Mouse (Mus musculus): ENCODE results near the gene Slc28a1. TPM values are rescaled to one million over a fixed set of nuclear protein-coding genes. Genes with fewer than 3 reads are reported as not detected.

Gene Slc28a1
- polyA plus RNA-seq, 1 experiment from 2014 or later = not detected

GRCm38 (mm10) chr7:81105525-81105924, 9.1 kb upstream of the Slc28a1 start:
- peaks cover 12% of the 10 kb centered on the region for H3K4me1 ChIP-seq
- DNase-seq (ENCODE audit: low spot score) = no peak
- H3K27ac ChIP-seq = no peak overlapping the region
- no peaks in the 10 kb centered on the region for H3K27me3 ChIP-seq (ENCODE audit: low read depth, poor library complexity, severe bottlenecking)
- no peak overlapping the region for H3K4me3 ChIP-seq
- H3K36me3 ChIP-seq = no peaks in the 10 kb centered on the region
- WGBS = 70% methylated on average over 4 of the region's 4 CpGs
- no peaks in the 10 kb centered on the region for H3K9me3 ChIP-seq (replicated peaks)

- Histone ChIP-seq H3K27me3 (ENCODE audit: low read depth, poor library complexity, severe bottlenecking) (no peaks in the 10 kb centered on the region), H3K4me3 (no peak overlapping the region), H3K9me3 (replicated peaks) (no peaks in the 10 kb centered on the region), H3K36me3 (no peaks in the 10 kb centered on the region), H3K27ac (no peak overlapping the region), H3K4me1 (peaks cover 12% of the 10 kb centered on the region)
- DNase-seq (ENCODE audit: low spot score) = no peak
- 90% methylated on average over 5 of the region's 5 CpGs for WGBS
Measured at GRCm38 (mm10) chr7:81108226-81108625, 6.4 kb upstream of the Slc28a1 start.

GRCm38 (mm10) chr7:81109717-81110651, 4.6 kb upstream of the Slc28a1 start:
- Histone ChIP-seq H3K27ac (no peak overlapping the region), H3K4me3 (no peak overlapping the region), H3K36me3 (no peaks in the 10 kb centered on the region), H3K9me3 (replicated peaks) (no peaks in the 10 kb centered on the region), H3K27me3 (ENCODE audit: low read depth, poor library complexity, severe bottlenecking) (no peaks in the 10 kb centered on the region), H3K4me1 (peaks cover 8% of the 10 kb centered on the region)
- DNase-seq (ENCODE audit: low spot score) = no peak
- 76% methylated on average over 9 of the region's 9 CpGs for WGBS

GRCm38 (mm10) chr7:81110791-81111190, 3.8 kb upstream of the Slc28a1 start:
- H3K27ac ChIP-seq = no peak overlapping the region
- no peak for DNase-seq (ENCODE audit: low spot score)
- H3K4me1 ChIP-seq = peaks cover 8% of the 10 kb centered on the region
- H3K27me3 ChIP-seq (ENCODE audit: low read depth, poor library complexity, severe bottlenecking) = no peaks in the 10 kb centered on the region
- no peak overlapping the region for H3K4me3 ChIP-seq
- H3K9me3 ChIP-seq (replicated peaks) = no peaks in the 10 kb centered on the region
- H3K36me3 ChIP-seq = no peaks in the 10 kb centered on the region
- WGBS = 84% methylated on average over 4 of the region's 4 CpGs

- Histone ChIP-seq H3K36me3 (no peaks in the 10 kb centered on the region), H3K4me3 (no peak overlapping the region), H3K9me3 (replicated peaks) (no peaks in the 10 kb centered on the region), H3K27ac (no peak overlapping the region), H3K27me3 (ENCODE audit: low read depth, poor library complexity, severe bottlenecking) (no peaks in the 10 kb centered on the region), H3K4me1 (peaks cover 8% of the 10 kb centered on the region)
- no peak for DNase-seq (ENCODE audit: low spot score)
- 98% methylated on average over 2 of the region's 2 CpGs for WGBS
Measured at GRCm38 (mm10) chr7:81111729-81112128, 2.9 kb upstream of the Slc28a1 start.

GRCm38 (mm10) chr7:81112686-81113360, 1.8 kb upstream of the Slc28a1 start:
- DNase-seq (ENCODE audit: low spot score) = no peak
- Histone ChIP-seq H3K36me3 (no peaks in the 10 kb centered on the region), H3K27ac (no peak overlapping the region), H3K9me3 (replicated peaks) (no peaks in the 10 kb centered on the region), H3K27me3 (ENCODE audit: low read depth, poor library complexity, severe bottlenecking) (no peaks in the 10 kb centered on the region), H3K4me1 (peaks cover 8% of the 10 kb centered on the region), H3K4me3 (no peak overlapping the region)
- 58% methylated on average over 6 of the region's 6 CpGs for WGBS

GRCm38 (mm10) chr7:81121099-81121498, 6.5 kb downstream of the Slc28a1 start:
- peak overlapping the region; percentile 67 for H3K27ac ChIP-seq
- no peak for DNase-seq (ENCODE audit: low spot score)
- no peaks in the 10 kb centered on the region for H3K27me3 ChIP-seq (ENCODE audit: low read depth, poor library complexity, severe bottlenecking)
- H3K36me3 ChIP-seq = no peaks in the 10 kb centered on the region
- no peak overlapping the region for H3K4me3 ChIP-seq
- H3K9me3 ChIP-seq (replicated peaks) = no peaks in the 10 kb centered on the region
- WGBS = 61% methylated on average over 3 of the region's 3 CpGs
- peaks cover 38% of the 10 kb centered on the region for H3K4me1 ChIP-seq

GRCm38 (mm10) chr7:81122808-81123207, 8.2 kb downstream of the Slc28a1 start:
- no peak overlapping the region for H3K4me3 ChIP-seq
- no peaks in the 10 kb centered on the region for H3K9me3 ChIP-seq (replicated peaks)
- 93% methylated on average over 2 of the region's 2 CpGs for WGBS
- peaks cover 40% of the 10 kb centered on the region for H3K4me1 ChIP-seq
- H3K27ac ChIP-seq = no peak overlapping the region
- no peaks in the 10 kb centered on the region for H3K27me3 ChIP-seq (ENCODE audit: low read depth, poor library complexity, severe bottlenecking)
- no peaks in the 10 kb centered on the region for H3K36me3 ChIP-seq
- DNase-seq (ENCODE audit: low spot score) = no peak

DNA sequence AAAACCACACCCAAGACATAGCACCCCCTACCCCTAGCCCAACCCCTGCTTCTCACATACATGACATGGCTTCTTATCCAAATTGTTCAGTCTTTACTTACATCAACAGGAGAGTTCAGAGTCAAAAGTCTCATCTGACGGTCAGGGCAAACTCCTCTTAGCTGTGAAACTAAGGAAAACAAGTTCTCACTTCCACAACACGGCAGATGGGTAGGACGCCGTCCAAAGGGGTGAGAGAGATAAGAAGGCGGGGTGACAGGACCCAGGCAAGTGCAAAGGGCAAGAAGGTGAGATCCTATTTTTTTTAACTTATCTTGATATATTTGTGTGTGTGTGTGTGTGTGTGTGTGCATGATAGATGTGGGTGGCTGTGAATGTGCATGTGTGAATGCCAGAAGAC, 9.0 kb downstream of the Slc28a1 start:
- Histone ChIP-seq H3K36me3 (no peaks in the 10 kb centered on the region), H3K4me3 (no peak overlapping the region), H3K4me1 (peaks cover 44% of the 10 kb centered on the region), H3K27ac (no peak overlapping the region; the same call in 1 of the 2 replicates), H3K9me3 (replicated peaks) (no peaks in the 10 kb centered on the region), H3K27me3 (ENCODE audit: low read depth, poor library complexity, severe bottlenecking) (no peaks in the 10 kb centered on the region)
- no peak for DNase-seq (ENCODE audit: low spot score)
- WGBS = 88% methylated on average over 5 of the region's 5 CpGs

- Histone ChIP-seq H3K4me1 (peaks cover 56% of the 10 kb centered on the region), H3K36me3 (no peaks in the 10 kb centered on the region), H3K4me3 (no peak overlapping the region), H3K27ac (peak overlapping the region; percentile 53; the same call in 1 of the 2 replicates), H3K27me3 (ENCODE audit: low read depth, poor library complexity, severe bottlenecking) (no peaks in the 10 kb centered on the region), H3K9me3 (replicated peaks) (no peaks in the 10 kb centered on the region)
- DNase-seq (ENCODE audit: low spot score) = no peak
- WGBS = 79% methylated on average over 8 of the region's 8 CpGs
Measured at GRCm38 (mm10) chr7:81124773-81125172, 10.2 kb downstream of the Slc28a1 start.

DNA sequence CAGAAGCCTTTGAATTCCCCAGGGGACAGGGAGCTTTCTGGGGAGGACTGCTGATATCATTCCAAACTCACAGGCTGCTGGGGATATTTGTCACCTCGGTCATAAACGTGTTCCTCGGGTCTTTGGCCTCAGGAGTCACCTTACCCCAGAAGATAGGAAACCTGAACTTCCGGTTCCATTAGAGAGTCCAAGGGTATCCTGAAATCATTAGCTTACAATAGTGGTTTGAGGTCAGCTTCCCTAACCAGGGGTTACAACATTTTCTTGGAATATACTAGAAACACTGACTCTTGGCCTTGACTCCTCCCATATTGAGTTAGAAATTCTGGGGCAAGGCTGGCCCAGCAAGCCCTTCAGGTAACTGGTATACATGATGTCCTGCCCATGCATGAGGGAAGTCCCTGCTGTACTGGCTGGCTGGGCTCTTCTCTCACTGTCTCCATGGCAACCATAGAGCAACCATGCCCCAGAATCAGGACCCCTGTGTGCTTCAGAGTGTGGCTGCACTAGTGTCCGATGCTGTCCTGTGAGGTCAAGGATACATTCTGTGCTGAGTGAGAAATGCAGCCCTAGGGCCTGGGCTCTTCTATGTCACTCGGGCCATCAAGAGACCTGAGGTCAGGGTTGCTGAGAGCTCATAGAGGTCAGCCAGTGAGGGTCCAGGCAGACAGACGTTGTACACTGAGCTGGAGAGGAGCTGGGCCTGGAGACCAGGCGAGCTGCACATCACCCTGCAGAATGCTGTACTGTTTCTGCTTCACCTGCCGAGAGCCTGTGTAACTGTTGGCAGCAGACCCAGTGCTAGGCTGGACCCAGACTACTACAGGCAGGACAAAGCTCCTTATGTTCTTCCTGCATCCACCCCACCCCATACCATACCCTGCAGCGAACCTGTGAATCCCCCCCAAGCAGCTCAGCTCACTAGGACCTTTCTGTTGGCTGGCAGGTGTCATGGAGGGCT, 10.9 kb downstream of the Slc28a1 start:
- 79% methylated on average over 10 of the region's 10 CpGs for WGBS
- H3K27ac ChIP-seq = peak overlapping the region; percentile 53; the same call in 1 of the 2 replicates
- no peak for DNase-seq (ENCODE audit: low spot score)

GRCm38 (mm10) chr7:81131864-81132263, 17.3 kb downstream of the Slc28a1 start:
- peak; percentile 71 for DNase-seq (ENCODE audit: low spot score)
- 28% methylated on average over 7 of the region's 7 CpGs for WGBS

More for the DNA sequence above, 10.9 kb downstream of the Slc28a1 start:
- no peak overlapping the region for H3K4me3 ChIP-seq
- H3K4me1 ChIP-seq = peaks cover 53% of the 10 kb centered on the region
- no peaks in the 10 kb centered on the region for H3K9me3 ChIP-seq (replicated peaks)
- H3K36me3 ChIP-seq = no peaks in the 10 kb centered on the region
- no peaks in the 10 kb centered on the region for H3K27me3 ChIP-seq (ENCODE audit: low read depth, poor library complexity, severe bottlenecking)

More at GRCm38 (mm10) chr7:81131864-81132263, 17.3 kb downstream of the Slc28a1 start:
- peaks cover 66% of the 10 kb centered on the region for H3K4me1 ChIP-seq
- no peaks in the 10 kb centered on the region for H3K9me3 ChIP-seq (replicated peaks)
- H3K27ac ChIP-seq = peak overlapping the region; percentile 62
- H3K36me3 ChIP-seq = no peaks in the 10 kb centered on the region
- H3K4me3 ChIP-seq = peak overlapping the region; percentile 8; the same call in 1 of the 2 replicates
- no peaks in the 10 kb centered on the region for H3K27me3 ChIP-seq (ENCODE audit: low read depth, poor library complexity, severe bottlenecking)

All from limb, embryonic 10.5 days (tissue).